Mouse (Mus musculus): ENCODE data around the gene Maats1. TPM values are rescaled to one million over a fixed set of nuclear protein-coding genes. Genes with fewer than 3 reads are reported as not detected.
A peak's percentile ranks its signal among the peaks of the same experiment; 100 is the strongest.

Gene Maats1
- total RNA-seq, 2 experiments from 2014 or later: 0.10 TPM

DNA sequence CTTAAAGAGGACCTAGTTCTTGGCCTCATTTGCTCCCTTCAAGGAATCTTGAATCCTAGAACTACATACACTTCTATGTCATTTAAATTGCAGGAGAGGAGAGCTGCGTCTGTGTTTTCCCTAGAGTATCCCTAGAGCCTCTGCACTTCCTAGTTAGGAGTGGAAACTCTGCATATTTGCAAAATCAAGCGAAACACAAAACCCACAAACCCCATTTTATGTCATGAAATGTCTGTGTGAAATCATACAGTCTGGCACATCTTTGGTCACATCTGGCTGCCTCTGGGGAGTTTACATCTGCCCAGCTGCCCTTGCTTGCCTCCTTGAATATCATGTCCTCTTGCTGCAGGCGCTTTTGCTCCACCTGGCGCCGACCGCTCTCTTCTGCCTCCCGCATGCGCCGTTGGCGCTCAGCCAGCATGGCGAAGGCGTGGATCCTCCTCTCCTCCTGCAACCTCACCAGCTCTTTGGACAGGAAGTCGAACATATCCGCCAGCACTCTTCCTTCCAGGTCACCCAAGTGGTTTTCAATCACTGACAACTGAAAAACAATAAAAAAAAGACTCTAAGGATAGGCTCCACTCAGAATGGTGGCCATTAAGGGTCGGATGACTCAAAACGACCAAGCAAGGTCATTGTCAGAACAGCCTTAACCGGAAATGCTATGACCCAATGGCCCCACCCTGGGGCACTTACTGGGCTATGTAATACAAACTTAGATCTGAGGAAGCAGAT, 37.3 kb downstream of the Maats1 start:
- peak; percentile 34 to 42 for DNase-seq
- intact Hi-C loops (cut with DNase I): no loop called here

DNA sequence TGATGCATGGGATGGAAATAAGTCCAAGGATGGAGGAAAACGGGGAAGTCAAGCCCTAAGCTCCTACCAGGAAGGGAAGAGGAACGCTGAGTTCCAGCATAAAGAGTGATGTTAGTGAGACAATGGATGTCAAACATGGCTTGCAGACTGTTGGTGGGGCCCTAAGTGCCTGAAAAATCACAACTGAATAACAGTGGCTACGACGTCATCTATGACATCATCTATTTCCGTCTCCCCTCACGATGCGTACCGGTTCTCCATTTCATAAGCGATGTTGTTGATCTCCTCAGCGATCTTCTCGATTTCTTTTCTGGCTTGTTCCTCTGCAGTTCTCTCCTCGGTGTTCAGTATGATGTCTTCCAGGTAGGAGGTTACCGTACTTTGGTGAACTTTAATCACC, 39.6 kb downstream of the Maats1 start:
- intact Hi-C loops (cut with DNase I): no loop called here

DNA sequence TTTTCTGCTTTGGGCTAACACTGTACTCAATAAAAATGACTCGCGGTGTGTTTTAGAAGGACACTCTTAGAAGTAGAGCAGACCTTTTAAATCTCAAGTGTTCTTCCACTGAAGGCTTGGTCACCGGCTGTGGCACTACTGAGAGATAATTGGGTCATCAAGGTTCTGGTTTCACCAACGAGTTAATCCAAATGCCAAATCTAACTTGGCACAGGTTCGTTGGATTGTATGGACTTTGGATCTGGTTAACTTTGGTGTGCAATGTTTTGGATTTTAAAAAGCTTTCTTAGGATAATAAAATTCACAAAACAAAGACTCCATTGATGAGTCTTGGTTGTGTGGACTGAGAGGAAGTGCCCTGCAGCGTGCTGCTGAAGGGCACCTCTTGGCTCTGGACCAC, 43.5 kb downstream of the Maats1 start:
- DNase-seq: no peak

More for the DNA sequence above, 39.6 kb downstream of the Maats1 start:
- DNase-seq: no peak

DNA sequence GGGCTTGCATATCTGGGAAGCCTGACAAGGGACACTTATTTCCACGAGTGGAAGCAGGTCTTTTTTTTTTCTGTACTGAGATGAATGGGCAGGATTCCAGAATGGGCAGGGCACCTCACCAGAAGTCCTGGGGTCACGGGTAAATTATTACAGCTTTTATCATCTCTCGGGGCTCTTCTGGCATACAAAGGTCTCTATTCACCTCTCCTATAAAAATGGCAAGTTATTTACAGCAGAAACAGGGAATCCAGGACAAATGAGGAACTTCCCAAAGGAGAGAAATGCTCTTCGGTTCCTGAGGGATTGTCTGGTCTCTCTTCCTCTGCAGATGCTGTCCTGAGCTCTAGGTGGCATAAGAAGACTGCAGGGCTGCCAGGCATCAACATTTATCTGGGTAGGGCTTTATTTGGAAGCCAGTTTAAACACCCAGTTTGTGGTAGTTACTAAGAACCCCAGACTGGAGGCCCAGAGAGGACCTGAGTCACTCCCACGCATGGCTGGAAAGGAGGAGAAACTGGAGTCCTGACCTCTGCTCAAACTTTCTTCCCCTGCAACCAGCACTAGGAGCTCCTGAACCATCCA, 46.5 kb downstream of the Maats1 start:
- intact Hi-C loops (cut with DNase I): no loop called here
- DNase-seq: peak in 1 of 2 experiments; percentile 11

More for the DNA sequence above, 43.5 kb downstream of the Maats1 start:
- intact Hi-C loops (cut with DNase I): no loop called here

DNA sequence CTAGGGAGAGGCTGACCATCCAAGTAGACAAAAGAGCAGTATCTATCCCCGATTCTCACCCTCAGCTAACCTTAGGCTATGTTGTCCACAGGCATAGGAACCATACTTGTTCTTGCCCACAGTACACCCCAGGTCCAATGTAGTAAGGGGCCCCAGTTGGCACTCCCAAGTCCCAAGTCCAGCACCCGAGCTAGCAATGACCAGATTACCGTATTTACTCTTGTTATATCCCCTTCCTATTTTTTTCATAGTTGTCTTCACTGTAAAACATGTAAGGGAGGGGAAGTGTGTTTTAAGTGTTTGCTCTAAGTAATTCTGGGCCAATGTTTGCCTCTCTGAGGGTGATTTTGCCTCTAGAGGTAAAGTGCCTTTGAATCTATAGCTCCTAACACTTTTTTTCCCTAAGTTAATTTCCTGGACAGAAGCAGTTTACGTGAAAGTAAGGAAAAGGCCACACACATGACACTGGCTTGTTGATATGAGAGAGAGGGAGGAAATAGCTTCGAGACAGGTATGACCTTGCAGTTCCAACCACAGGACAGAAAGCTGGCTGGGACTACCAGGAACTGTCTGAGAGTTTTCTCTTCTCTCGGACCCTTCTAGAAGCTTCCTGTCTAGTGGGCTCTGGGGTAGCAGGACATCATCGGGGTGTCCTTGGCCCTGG, 47.1 kb downstream of the Maats1 start, which contains the start of gene Nr1i2:
TSS of gene Nr1i2 (minus strand) at position 140 of the 664 bp plus-strand sequence.
- intact Hi-C loops (cut with DNase I): no loop called here
- DNase-seq: no peak

DNA sequence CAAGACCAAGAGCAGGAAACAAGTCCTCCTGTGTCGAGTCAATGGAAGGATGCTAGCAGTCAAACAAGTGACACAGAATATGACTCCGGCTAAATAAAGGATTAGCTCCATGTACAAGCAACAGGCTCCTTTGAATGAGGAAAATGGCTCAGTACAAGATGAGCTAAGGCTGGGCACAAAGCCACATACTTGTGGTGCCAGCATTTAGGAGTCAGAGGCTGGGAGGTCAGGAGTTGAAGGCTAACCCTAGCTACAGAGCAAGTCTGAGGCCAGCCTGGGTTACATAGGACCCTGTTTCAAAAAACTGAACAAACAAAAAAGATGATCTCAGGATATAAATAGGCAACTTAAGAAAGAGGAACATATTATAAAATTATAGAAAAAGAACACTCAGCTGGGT, 51.8 kb downstream of the Maats1 start:
- no peak for DNase-seq
- intact Hi-C loops (cut with DNase I): no loop called here

DNA sequence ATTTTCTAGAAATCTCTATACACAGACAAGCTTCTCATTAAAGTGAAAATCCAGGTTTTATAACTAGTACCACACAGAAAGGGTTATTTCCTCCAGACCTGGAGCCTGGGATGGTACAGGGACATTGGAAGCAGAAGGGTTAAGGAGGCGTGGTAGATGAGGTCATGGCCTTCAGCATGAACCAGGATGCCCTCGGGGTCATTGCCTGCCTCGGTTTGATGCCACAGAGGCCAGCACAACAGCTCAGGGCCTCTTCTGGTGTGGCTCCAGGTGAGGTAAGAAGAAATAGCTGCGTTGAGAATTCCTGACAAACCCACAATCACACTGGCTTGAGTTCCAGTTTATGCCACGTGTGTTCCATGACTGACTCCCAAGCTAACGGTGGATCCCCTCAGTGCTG, 53.1 kb downstream of the Maats1 start:
- DNase-seq: no peak
- intact Hi-C loops (cut with DNase I): no loop called here

DNA sequence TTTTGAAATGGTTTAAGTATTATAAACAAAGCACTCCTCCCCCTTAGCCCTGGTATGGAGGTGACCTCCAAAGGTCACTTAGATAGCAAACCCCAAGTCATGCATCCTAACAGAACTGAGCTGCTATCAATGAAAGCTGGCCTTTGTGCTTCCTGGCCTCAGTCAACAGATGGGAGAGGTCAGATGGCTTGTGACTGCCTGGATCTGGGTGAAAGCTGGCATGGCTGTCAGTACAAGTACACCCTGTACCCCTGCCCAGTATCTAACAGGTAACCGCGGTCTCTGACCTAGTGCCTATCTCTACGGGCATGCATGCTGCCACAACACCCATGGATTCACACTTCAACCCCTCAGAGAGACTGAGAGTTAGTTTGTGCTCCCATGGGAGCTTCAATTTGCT, 54.2 kb downstream of the Maats1 start:
- no peak for DNase-seq
- intact Hi-C loops (cut with DNase I): no loop called here

DNA sequence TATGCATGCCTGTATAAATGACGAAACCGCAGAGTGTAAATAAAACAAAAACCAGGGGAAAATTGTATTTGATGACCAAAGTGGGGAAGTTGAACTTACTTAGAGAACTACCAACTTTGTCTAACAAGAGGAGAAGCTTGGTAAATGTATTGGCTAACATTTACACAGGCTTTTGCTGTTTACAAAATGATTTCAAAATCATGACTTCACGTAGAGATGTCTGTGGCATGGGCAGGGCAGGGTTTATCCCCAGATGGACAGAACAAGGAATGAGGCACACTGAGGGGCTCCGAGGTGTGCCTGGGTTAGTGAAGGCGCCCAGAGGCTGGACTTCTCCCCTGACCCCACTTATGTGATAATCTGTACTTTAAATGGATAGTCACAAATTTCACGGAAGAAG, 54.6 kb downstream of the Maats1 start:
- DNase-seq: no peak
- intact Hi-C loops (cut with DNase I): no loop called here

DNA sequence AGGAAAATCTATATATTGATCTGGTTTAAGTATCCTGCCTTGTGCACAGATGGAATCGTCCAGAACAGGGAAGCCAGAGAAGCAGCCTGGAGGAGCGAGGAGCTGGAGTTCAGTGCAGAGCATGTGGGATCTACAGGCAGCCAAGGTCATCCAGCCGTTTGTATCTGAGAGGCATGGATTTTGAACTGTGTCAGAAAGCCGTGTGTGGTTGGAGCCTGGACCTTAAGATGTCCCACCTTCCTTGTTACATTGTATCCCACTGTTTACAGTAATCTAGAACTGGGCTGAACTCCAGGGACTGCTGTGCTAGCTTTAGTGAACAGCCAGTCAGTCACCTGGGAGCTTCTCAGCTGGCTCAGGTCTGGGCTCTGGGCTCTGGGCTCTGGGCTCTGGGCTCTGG, 55.4 kb downstream of the Maats1 start:
- no peak for DNase-seq
- intact Hi-C loops (cut with DNase I): no loop called here

DNA sequence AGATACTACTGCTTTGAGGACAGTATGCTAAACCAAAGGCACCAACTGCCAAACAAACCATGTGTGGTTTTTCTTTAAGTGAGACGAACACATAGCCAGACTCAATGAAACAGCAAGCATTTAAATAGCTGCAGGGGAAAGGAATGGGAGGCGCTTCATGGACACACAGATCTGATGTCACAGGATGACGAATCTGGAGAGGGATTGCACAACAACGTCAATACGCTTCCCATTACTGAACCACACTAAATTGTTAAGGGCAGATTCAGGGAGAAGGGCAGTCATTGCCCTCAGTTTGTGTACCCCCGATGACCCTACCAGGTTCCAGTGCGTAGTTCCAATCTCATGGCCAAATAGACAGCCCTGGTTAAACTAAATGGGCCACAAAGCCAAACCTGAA, 56.1 kb downstream of the Maats1 start:
- intact Hi-C loops (cut with DNase I): no loop called here
- DNase-seq: no peak

DNA sequence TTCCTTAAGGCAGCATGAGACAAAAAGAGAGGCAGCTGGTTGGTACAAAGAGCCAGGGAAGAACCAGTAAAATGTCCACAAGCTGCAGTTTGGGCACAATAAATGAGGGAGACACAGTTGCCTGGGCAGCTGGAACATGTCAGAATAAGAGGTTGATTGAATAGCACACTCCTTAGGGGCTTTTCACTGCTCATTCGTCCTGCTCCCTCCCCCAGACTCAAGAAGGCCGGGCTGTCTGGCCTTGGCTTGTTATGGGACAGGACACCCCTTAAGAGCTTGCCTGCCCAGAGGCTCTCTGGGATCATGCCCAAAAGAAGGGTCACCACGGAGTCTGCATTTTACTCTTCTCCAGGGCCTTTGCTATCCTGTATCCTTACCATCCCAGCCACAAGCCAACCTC, 58.6 kb downstream of the Maats1 start:
- intact Hi-C loops (cut with DNase I): no loop called here
- DNase-seq: no peak

DNA sequence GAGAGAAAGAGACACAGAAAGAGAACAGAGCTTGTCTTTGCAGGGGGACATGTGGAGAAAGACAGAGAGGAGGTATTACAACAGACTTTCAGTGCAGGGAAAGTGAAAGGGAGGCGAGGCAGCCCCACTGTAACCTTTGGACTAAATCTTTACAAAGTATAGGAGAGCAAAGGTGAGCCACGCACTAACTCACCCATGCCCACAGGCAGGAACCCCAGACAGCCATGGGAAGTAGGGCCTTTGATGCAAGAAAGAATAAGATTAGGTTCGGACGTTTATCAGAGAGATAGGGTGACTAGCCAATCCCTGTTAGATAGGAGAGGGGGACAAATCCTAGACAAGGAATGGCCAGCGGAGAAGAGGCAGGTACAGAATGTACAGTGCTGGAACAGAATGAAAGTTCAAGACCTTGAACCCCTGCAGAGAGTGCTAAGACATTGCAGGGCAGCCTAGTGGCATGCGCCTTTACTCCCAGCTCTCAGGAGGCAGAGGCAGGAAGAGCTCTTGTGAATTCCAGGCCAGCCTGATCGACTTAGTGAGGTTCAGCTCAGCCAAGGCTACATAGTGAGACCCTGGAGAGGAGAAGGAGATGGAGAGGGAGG, 59.3 kb downstream of the Maats1 start:
- intact Hi-C loops (cut with DNase I): no loop called here
- DNase-seq: no peak

DNA sequence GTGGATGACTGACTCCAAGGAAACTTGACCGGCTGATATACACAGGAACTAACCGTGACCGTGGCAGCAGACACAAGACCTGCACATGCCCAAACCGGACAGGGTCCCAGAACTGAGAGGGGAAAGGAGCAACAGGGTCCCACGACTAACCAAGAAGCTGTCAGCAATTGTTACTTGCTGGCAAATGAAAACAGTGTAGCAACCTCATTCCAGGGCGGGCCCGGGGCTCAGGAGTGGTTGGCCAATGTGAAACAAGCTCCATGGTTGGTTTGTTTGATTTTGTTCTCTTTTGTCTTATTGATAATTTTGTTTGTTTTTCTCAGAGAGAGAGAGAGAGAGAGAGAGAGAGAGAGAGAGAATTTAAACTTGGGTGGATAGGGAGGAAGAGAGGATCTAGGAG, 61.0 kb downstream of the Maats1 start:
- intact Hi-C loops (cut with DNase I): no loop called here
- DNase-seq: no peak

DNA sequence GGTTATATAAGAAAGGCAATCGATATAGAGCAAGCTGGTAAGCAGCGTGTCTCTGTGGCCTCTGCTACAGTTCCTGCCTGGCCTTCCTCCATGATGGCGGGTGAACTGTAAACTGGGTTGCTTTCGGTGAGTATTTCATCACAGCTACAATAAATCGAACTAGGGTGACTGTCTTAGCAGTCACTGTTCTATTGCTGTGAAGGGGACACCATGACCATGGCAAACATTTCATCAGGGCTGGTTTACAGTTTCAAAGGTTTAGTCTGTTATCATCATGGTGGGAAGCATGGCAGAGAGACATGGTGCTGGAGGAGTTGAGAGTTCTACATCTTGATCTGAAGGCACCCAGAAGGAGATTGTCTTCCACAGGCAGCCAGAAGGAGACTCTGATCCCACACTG, 62.1 kb downstream of the Maats1 start:
- no peak for DNase-seq
- intact Hi-C loops (cut with DNase I): no loop called here

DNA sequence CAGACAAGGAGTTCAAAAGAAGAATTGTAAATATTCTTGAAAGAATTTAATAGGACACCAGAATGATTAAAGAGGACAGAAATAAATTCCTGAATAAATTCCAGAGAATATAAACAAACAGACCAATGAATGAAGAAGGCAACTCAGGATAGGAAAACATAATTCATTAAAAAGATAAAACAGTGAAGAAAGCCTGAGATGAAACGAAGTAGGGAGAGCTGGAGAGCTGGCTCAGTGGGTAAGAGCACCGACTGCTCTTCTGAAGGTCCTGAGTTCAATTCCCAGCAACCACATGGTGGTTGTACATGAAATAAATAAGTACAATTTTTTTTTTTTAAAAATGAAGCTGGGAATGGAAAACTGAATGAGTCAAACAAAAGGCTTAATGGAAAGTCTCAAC, 67.2 kb downstream of the Maats1 start:
- no peak for DNase-seq
- intact Hi-C loops (cut with DNase I): no loop called here

DNA sequence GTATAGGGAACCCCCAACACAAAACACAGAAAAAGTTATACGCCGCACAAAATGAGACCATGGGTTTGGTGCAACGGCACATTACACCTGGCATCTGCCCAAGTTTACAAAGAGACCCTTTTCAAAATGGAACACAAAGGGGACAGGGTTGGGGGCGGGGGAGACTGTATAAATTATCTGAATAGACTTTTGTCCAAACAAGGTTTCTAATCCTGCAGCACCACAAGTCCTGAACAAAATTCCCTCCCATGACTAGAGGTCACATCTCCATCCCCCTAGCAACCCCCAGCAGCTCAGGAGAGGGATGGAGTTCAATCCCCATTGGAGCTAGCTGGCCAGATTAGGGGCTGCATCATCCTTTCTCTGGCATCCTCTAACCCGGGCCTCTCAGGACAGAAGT, 69.5 kb downstream of the Maats1 start:
- intact Hi-C loops (cut with DNase I): no loop called here

DNA sequence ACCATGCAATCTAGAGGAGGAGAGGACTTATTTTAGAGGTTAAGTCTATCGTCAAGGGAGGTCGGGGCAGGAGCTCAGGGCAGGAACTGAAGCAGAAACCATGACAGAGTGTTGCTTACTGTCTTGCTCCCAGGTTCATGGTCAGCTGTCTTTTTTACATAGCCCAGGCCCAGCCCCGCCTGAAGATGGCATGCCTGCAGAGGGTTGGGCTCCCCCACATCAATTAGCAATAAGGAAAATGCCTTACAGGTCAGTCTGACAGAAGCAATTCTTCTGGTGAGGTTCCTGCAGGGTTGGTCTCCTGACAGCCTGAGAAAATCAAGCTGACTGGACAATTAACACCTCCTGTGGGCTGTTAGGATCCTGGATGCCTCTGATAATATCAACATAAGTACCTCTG, 70.3 kb downstream of the Maats1 start:
- intact Hi-C loops (cut with DNase I): no loop called here
- DNase-seq: no peak

More for the DNA sequence above, 69.5 kb downstream of the Maats1 start:
- no peak for DNase-seq

DNA sequence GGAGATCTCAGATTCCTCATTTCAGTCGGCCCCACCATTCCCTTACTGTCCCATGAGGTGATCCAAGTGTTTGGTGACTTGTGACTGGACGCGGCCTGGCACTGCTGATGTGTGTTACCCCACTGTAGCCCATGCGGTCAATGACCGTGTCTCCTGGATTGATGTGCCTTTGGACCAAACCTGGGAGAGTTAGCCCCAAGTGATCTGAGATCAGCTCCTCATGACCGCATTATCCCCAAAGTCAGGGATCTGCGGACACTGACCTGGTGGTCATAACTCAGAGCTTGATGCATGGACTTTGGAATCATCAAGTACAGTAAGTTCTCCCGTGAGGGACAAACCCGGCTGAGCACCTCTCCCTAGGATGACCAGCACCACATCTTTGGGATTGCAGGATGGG, 86.0 kb downstream of the Maats1 start:
- intact Hi-C loops (cut with DNase I): no loop called here
- no peak for DNase-seq

DNA sequence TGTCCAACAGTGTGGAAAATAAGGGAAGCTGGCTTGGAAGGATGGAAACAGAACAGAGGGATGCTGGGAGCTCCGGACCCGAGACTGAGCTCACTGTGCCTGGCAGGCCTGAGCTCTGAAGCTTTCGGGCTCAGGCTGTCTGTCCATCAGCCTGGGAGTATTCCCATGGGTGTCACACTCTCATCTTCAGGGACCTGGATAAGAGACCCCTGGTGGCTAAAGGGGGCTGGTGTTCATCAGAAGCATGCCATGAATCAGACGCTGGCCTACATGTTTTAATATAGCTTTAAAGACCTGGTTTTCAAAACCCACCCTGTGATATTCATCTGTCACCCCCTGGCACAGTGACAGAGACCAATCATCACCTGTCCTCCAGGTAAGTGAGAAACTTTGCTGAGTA, 86.8 kb downstream of the Maats1 start:
- no peak for DNase-seq
- intact Hi-C loops (cut with DNase I): no loop called here

DNA sequence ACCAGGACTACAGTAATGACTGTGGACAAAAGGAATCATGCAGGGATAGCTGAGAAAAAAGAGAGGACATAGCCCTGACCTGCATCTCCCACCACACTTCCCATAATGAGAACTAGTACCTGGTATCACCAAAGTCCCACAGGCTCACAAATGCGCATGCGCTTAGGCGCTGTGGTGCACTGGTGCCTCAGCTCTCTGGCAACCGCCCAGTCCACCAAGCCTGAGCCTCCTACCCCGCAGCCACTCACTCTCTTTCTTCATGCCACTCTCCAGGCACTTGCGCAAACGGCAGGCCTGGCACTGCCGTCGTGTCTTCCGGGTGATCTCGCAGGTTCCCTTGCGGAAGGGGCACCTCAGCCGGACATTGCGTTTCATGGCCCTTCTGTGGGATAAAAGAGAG, 87.9 kb downstream of the Maats1 start:
- no peak for DNase-seq
- intact Hi-C loops (cut with DNase I): no loop called here

DNA sequence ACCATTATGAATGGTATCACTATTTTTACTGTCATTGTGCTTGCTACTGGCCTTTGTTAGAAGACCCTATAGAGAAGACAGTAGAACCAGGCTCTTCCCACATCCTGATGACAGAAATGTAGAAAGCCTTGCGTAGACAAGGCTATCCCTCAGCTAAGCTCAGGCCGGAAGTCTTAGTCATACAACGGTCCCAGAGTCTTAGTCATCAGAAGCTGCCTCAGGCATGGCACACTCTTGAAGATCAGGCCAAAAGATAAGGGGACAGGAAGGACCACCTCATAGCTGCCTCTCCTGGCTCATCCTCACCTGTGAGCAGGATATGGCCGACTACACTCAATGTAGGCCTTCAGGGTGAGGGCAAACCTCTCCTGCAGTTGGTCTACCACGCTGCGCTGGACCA, 91.5 kb downstream of the Maats1 start:
- no peak for DNase-seq
- intact Hi-C loops (cut with DNase I): no loop called here

Data from heart, postnatal 14 days (tissue).